In the genomic region with DNA sequence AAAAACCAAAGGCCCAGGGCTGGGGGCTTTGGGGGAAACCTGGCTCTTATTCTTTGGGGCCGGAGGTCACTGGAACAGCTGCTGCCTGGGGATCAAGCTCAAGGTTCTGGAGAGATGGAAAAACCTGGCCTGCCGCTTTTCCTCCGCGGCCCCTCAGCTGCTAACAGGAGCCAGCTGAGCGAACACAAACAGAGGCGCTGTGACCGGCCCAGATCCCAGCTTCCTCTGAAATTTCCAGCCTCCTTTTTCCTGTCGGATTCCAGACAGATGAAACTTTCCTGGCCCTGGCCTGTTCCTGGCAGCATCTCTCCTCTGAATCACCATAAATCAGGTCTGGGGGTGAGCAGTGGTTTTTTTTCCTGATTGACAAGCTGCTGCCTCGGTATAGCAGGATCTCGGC, we compare ENCODE assay signal across 10 mouse cellular contexts. TPM values are rescaled to one million over a fixed set of nuclear protein-coding genes. Genes with fewer than 3 reads are reported as not detected.
DNase-seq lines count a peak whose midpoint lies in the region; ATAC-seq and TF ChIP-seq lines count a peak whose summit lies in the region.
"Had no signal": no experiment of that assay in that cellular context is flagged by ENCODE, and none has a peak within 500 bp of the region (broad histone marks: within the 10 kb centered on the region; RNA-seq: fewer than 3 reads in every experiment).

No protein-coding gene starts in this region.

- TF ChIP-seq POLR2A in heart, adult 2 months (IDR thresholded peaks at IDR 0.05; ENCODE audit: insufficient read depth, low read depth, low read length) = 0 out of 2 replicates have a peak, but pooled peaks have one; percentile 37
- TF ChIP-seq POLR2A in kidney, adult 2 months (IDR thresholded peaks at IDR 0.05; ENCODE audit: low read depth, low read length) = no peak

- intact Hi-C loops in heart, adult 2 months (cut with DNase I) = loop anchor here (2.0 kb wide), 1 partner anchor 67 kb away; no protein-coding TSS in a partner anchor

- no peak for ATAC-seq in midbrain, postnatal 0 days (ENCODE audit: low FRiP score)
- ATAC-seq: Patski had no signal

- H3K79me2 ChIP-seq in heart, adult 2 months (replicated peaks; ENCODE audit: control insufficient read depth, insufficient read depth, low read length) = no peaks in the 10 kb centered on the region

- H3K9ac ChIP-seq in heart, adult 2 months (ENCODE audit: low read depth, low read length) = peak overlapping the region; percentile 35; the same call in 1 of the 2 replicates
- H3K9ac ChIP-seq in midbrain, postnatal 0 days (replicated peaks; ENCODE audit: low read length, poor library complexity, severe bottlenecking) = no peak overlapping the region
- H3K9ac ChIP-seq: liver, embryonic 14.5 days had no signal

- peaks cover 14% of the 10 kb centered on the region for H3K4me1 ChIP-seq in heart, adult 2 months (ENCODE audit: control insufficient read depth, insufficient read depth, low read length)
- no peaks in the 10 kb centered on the region for H3K4me1 ChIP-seq in kidney, adult 2 months (ENCODE audit: control insufficient read depth, insufficient read depth, low read length)
- H3K4me1 ChIP-seq in midbrain, postnatal 0 days (ENCODE audit: insufficient read depth, low read length) = 0 out of 2 replicates have a peak, but pooled peaks cover 4% of the 10 kb centered on the region

- no peaks in the 10 kb centered on the region for H3K27me3 ChIP-seq in heart, adult 2 months (ENCODE audit: control insufficient read depth, insufficient read depth, low read length)
- no peaks in the 10 kb centered on the region for H3K27me3 ChIP-seq in kidney, adult 2 months (replicated peaks; ENCODE audit: control insufficient read depth, insufficient read depth, low read length)
- no peaks in the 10 kb centered on the region for H3K27me3 ChIP-seq in midbrain, postnatal 0 days (ENCODE audit: insufficient read depth, low read length)
- H3K27me3 ChIP-seq: Patski had no signal

- WGBS in heart, adult 2 months = 23% methylated on average over 10 of the region's 10 CpGs
- WGBS in kidney, adult 2 months = 18% methylated on average over 10 of the region's 10 CpGs
- 22% methylated on average over 10 of the region's 10 CpGs for WGBS in midbrain, postnatal 0 days

- no peaks in the 10 kb centered on the region for H3K9me3 ChIP-seq in midbrain, postnatal 0 days (ENCODE audit: low read length)

- peak overlapping the region; percentile 84 for H3K27ac ChIP-seq in heart, adult 2 months
- peak overlapping the region; percentile 59; the same call in 1 of the 2 replicates for H3K27ac ChIP-seq in kidney, adult 2 months (ENCODE audit: insufficient read depth, low read depth, low read length)
- H3K27ac ChIP-seq in midbrain, postnatal 0 days (ENCODE audit: low read depth, low read length) = no peak overlapping the region
- H3K27ac ChIP-seq: liver, embryonic 14.5 days had no signal

- H3K4me3 ChIP-seq in heart, adult 2 months = no peak overlapping the region
- no peak overlapping the region for H3K4me3 ChIP-seq in kidney, adult 2 months (ENCODE audit: insufficient read depth, low read depth, low read length)
- no peak overlapping the region for H3K4me3 ChIP-seq in midbrain, postnatal 0 days (ENCODE audit: low read depth, low read length)

- peak; percentile 66 for TF ChIP-seq EP300 in heart, adult 2 months (IDR thresholded peaks at IDR 0.05; ENCODE audit: insufficient read depth, low read depth, low read length)

- H3K36me3 ChIP-seq in heart, adult 2 months (ENCODE audit: control insufficient read depth, insufficient read depth, low read length) = no peaks in the 10 kb centered on the region
- H3K36me3 ChIP-seq in kidney, adult 2 months (ENCODE audit: control insufficient read depth, insufficient read depth, low read length) = no peaks in the 10 kb centered on the region
- no peaks in the 10 kb centered on the region for H3K36me3 ChIP-seq in midbrain, postnatal 0 days (ENCODE audit: insufficient read depth, low read length)

- no peak overlapping the region for H3K4me2 ChIP-seq in midbrain, postnatal 0 days (ENCODE audit: low read depth, low read length, poor library complexity, severe bottlenecking)

- TF ChIP-seq CTCF in heart, adult 2 months (IDR thresholded peaks at IDR 0.05) = no peak
- no peak for TF ChIP-seq CTCF in kidney, adult 2 months (conservative IDR thresholded peaks at IDR 0.05; ENCODE audit: insufficient read depth, insufficient read length, low read depth, low read length)
- TF ChIP-seq CTCF in midbrain, postnatal 0 days (IDR thresholded peaks at IDR 0.05) = no peak

- DNase-seq in urinary bladder, postnatal 14 days (ENCODE audit: low spot score) = peak; percentile 38
- no peak for DNase-seq in urinary bladder, adult 2 months (ENCODE audit: low spot score)
- DNase-seq in heart, adult 2 months = peak; percentile 70 to 75
- DNase-seq in kidney, adult 2 months = peak; percentile 77
- DNase-seq in midbrain, postnatal 0 days (ENCODE audit: low spot score) = peak; percentile 36
- no peak for DNase-seq in cerebellum, postnatal 14 days
- DNase-seq in cerebellum, postnatal 36 days = no peak
- DNase-seq in thymus, adult 18-20 months = no peak

RNA-seq across cellular contexts. Expression of gene Etv4, which starts 44.9 kb away (rescaled TPM):
- polyA plus RNA-seq in urinary bladder, adult 2 months (2012; rRNA removed) = 0.44 and 0.65 TPM in 2 replicates
- not detected for total RNA-seq in heart, adult 2 months (2021)
- 0.59 and 0.61 TPM in 2 replicates for polyA plus RNA-seq in heart, adult 2 months (2012; rRNA removed)
- 1.1 and 1.3 TPM in 2 replicates for polyA plus RNA-seq in kidney, adult 2 months (2012; rRNA removed)
- 25.6 and 30.4 TPM in 2 replicates for total RNA-seq in midbrain, postnatal 0 days (2014; rRNA removed)
- polyA plus RNA-seq in midbrain, postnatal 0 days (2015; fragmentation: Nextera tagmentation; extraction: Ambion mirVana) = 18.4 and 18.5 TPM in 2 replicates

Comparison
In these comparisons a context has a peak if more than half of its experiments do, and no peak if none do; other contexts are left out.
1. DNase-seq: peak in urinary bladder, postnatal 14 days (single experiment), heart, adult 2 months (2 of 2), kidney, adult 2 months (single experiment) and midbrain, postnatal 0 days (single experiment); none in urinary bladder, adult 2 months (single experiment), cerebellum, postnatal 14 days (0 of 2), cerebellum, postnatal 36 days (0 of 2) and thymus, adult 18-20 months (0 of 2).